Mouse (Mus musculus) CH12.LX (cell line): ENCODE data around the gene Wee1. TPM values are rescaled to one million over a fixed set of nuclear protein-coding genes. Genes with fewer than 3 reads are reported as not detected.

ENCODE experiments used
- DNase-seq: peaks from one replicate; pipeline ENCODE4 v3.0.0-alpha.2; 2013; ENCODE audit errors: extremely low read depth
- H3K27ac ChIP-seq: 2 replicates; pipeline ENCODE4 v1.5.1; 2012; ENCODE audit warnings: low read depth, mild to moderate bottlenecking, control low read depth, moderate library complexity; ENCODE audit not compliant: insufficient read depth
- H3K27me3 ChIP-seq: replicated peaks from 2 replicates; pipeline ENCODE3; 2012; ENCODE audit warnings: inconsistent platforms
- H3K36me3 ChIP-seq, 2 experiments: replicated peaks in 1 of 2; 2 replicates each; pipeline versions ENCODE3 to v1.6.1; 2012; ENCODE audit warnings: inconsistent platforms in 1 of 2, low read length in 1 of 2, mild to moderate bottlenecking in 1 of 2, mixed read lengths in 1 of 2, moderate library complexity in 1 of 2; ENCODE audit not compliant: control insufficient read depth in 1 of 2, insufficient read depth in 1 of 2
- H3K4me1 ChIP-seq, 2 experiments: 2 replicates each; pipeline ENCODE4 v1.6.1; 2012; ENCODE audit warnings: inconsistent platforms in 1 of 2, moderate library complexity in 1 of 2; ENCODE audit not compliant: insufficient read depth in 2 of 2, control insufficient read depth in 1 of 2
- H3K4me2 ChIP-seq: 2 replicates; pipeline ENCODE4 v1.6.1; 2012; ENCODE audit warnings: low read depth, mild to moderate bottlenecking, control low read depth; ENCODE audit not compliant: poor library complexity, insufficient read depth, severe bottlenecking
- H3K4me3 ChIP-seq, 3 experiments: fragments of 150-350 bp in 1 of 3; sonication (generic) in 1 of 3; replicated peaks in 1 of 3; 2 replicates each; pipeline versions ENCODE3 to v1.5.1; 2011 to 2012; ENCODE audit warnings: low read depth in 2 of 3, low read length in 2 of 3, mild to moderate bottlenecking in 2 of 3, moderate library complexity in 2 of 3, control low read depth in 1 of 3, improper control_type of control experiment in 1 of 3, inconsistent platforms in 1 of 3, mixed read lengths in 1 of 3; ENCODE audit not compliant: poor library complexity in 1 of 3
- H3K79me2 ChIP-seq: replicated peaks from 2 replicates; pipeline ENCODE4 v1.6.1; 2012; ENCODE audit warnings: mild to moderate bottlenecking, moderate library complexity; ENCODE audit not compliant: control insufficient read depth, poor library complexity, insufficient read depth, severe bottlenecking; ENCODE audit errors: extremely low read depth
- H3K9ac ChIP-seq: 2 replicates; pipeline ENCODE4 v1.6.1; 2012; ENCODE audit warnings: low read depth, mild to moderate bottlenecking, control low read depth, moderate library complexity; ENCODE audit not compliant: insufficient read depth
- H3K9me3 ChIP-seq: replicated peaks from 2 replicates; pipeline ENCODE3; 2012; ENCODE audit warnings: low read length, inconsistent platforms, mixed read lengths
- BHLHE40 ChIP-seq: IDR thresholded peaks from 2 replicates; pipeline ENCODE4 v1.6.1; 2011; ENCODE audit warnings: mild to moderate bottlenecking, low read depth, low read length, improper control_type of control experiment
- CHD1 ChIP-seq: IDR thresholded peaks from 2 replicates; pipeline ENCODE4 v1.6.1; 2012; ENCODE audit warnings: low read depth, low read length, improper control_type of control experiment, inconsistent platforms
- CTCF ChIP-seq, 2 experiments: IDR thresholded peaks in 1 of 2; conservative IDR thresholded peaks in 1 of 2; 2 replicates each; pipeline ENCODE4 v1.5.1; 2011 to 2012; ENCODE audit warnings: low read depth in 2 of 2, low read length in 2 of 2, improper control_type of control experiment in 1 of 2, inconsistent platforms in 1 of 2, mild to moderate bottlenecking in 1 of 2, moderate library complexity in 1 of 2
- E2F4 ChIP-seq: IDR thresholded peaks from 2 replicates; pipeline ENCODE4 v1.6.1; 2011; ENCODE audit warnings: low read depth, low read length, improper control_type of control experiment; ENCODE audit not compliant: insufficient replicate concordance
- ELF1 ChIP-seq: IDR thresholded peaks from 2 replicates; pipeline ENCODE4 v1.6.1; 2014; ENCODE audit warnings: low read depth, mild to moderate bottlenecking, inconsistent platforms, low read length, improper control_type of control experiment
- EP300 ChIP-seq: IDR thresholded peaks from 2 replicates; pipeline ENCODE4 v1.6.1; 2011; ENCODE audit warnings: low read length, improper control_type of control experiment
- ETS1 ChIP-seq: conservative IDR thresholded peaks from 2 replicates; pipeline ENCODE4 v1.6.1; 2012; ENCODE audit warnings: low read depth, mild to moderate bottlenecking, inconsistent platforms, low read length, improper control_type of control experiment, moderate library complexity
- GABPA ChIP-seq: IDR thresholded peaks from 2 replicates; pipeline ENCODE4 v1.6.1; 2012; ENCODE audit warnings: low read depth, low read length, improper control_type of control experiment, inconsistent platforms; ENCODE audit not compliant: insufficient replicate concordance
- HCFC1 ChIP-seq: IDR thresholded peaks from 2 replicates; pipeline ENCODE4 v1.6.1; 2012; ENCODE audit warnings: low read depth, mild to moderate bottlenecking, inconsistent platforms, low read length, improper control_type of control experiment
- JUN ChIP-seq: IDR thresholded peaks from 2 replicates; pipeline ENCODE4 v1.6.1; 2011; ENCODE audit warnings: low read depth, mild to moderate bottlenecking, low read length, improper control_type of control experiment, moderate library complexity; ENCODE audit not compliant: insufficient read depth
- JUND ChIP-seq: conservative IDR thresholded peaks from 2 replicates; pipeline ENCODE4 v1.6.1; 2011; ENCODE audit warnings: low read depth, low read length, improper control_type of control experiment
- KAT2A ChIP-seq: IDR thresholded peaks from 2 replicates; pipeline ENCODE4 v1.6.1; 2012; ENCODE audit warnings: low read length, improper control_type of control experiment, inconsistent platforms; ENCODE audit not compliant: insufficient replicate concordance
- MAX ChIP-seq: IDR thresholded peaks from 2 replicates; pipeline ENCODE4 v1.6.1; 2011; ENCODE audit warnings: low read length, improper control_type of control experiment
- MAZ ChIP-seq: IDR thresholded peaks from 2 replicates; pipeline ENCODE4 v1.6.1; 2012; ENCODE audit warnings: low read depth, mild to moderate bottlenecking, inconsistent platforms, low read length, improper control_type of control experiment, moderate library complexity
- MEF2A ChIP-seq: IDR thresholded peaks from 2 replicates; pipeline ENCODE4 v1.6.1; 2014; ENCODE audit warnings: low read depth, mild to moderate bottlenecking, inconsistent platforms, low read length, improper control_type of control experiment, borderline replicate concordance
- MXI1 ChIP-seq: IDR thresholded peaks from 2 replicates; pipeline ENCODE4 v1.6.1; 2011; ENCODE audit warnings: mild to moderate bottlenecking, low read depth, low read length, improper control_type of control experiment
- MYC ChIP-seq: IDR thresholded peaks from 2 replicates; pipeline ENCODE4 v1.6.1; 2011; ENCODE audit warnings: low read depth, mild to moderate bottlenecking, improper control_type of control experiment, low read length
- NELFE ChIP-seq: IDR thresholded peaks from 2 replicates; pipeline ENCODE4 v1.6.1; 2011; ENCODE audit warnings: low read depth, low read length, improper control_type of control experiment
- NRF1 ChIP-seq: IDR thresholded peaks from 2 replicates; pipeline ENCODE4 v1.6.1; 2014; ENCODE audit warnings: low read depth, mild to moderate bottlenecking, inconsistent platforms, low read length, improper control_type of control experiment, moderate library complexity
- PAX5 ChIP-seq: IDR thresholded peaks from 2 replicates; pipeline ENCODE4 v1.6.1; 2012; ENCODE audit warnings: low read length, inconsistent platforms, mixed read lengths
- POLR2A ChIP-seq: IDR thresholded peaks from 2 replicates; pipeline ENCODE4 v1.6.1; 2011; ENCODE audit warnings: low read depth, mild to moderate bottlenecking, improper control_type of control experiment, low read length
- POLR2AphosphoS2 ChIP-seq: IDR thresholded peaks from 2 replicates; pipeline ENCODE4 v1.6.1; 2011; ENCODE audit warnings: low read depth, low read length, improper control_type of control experiment
- RAD21 ChIP-seq: IDR thresholded peaks from 2 replicates; pipeline ENCODE4 v1.6.1; 2011; ENCODE audit warnings: low read depth, mild to moderate bottlenecking, low read length, improper control_type of control experiment, moderate library complexity
- RCOR1 ChIP-seq: conservative IDR thresholded peaks from 2 replicates; pipeline ENCODE4 v1.6.1; 2012; ENCODE audit warnings: low read depth, mild to moderate bottlenecking, inconsistent platforms, low read length, improper control_type of control experiment
- SIN3A ChIP-seq: IDR thresholded peaks from 2 replicates; pipeline ENCODE4 v1.6.1; 2012; ENCODE audit warnings: low read length, improper control_type of control experiment, inconsistent platforms
- SMC3 ChIP-seq: IDR thresholded peaks from 2 replicates; pipeline ENCODE4 v1.6.1; 2011; ENCODE audit warnings: low read depth, low read length, improper control_type of control experiment
- TBP ChIP-seq: conservative IDR thresholded peaks from 2 replicates; pipeline ENCODE4 v1.6.1; 2011; ENCODE audit warnings: low read depth, low read length, improper control_type of control experiment
- TCF12 ChIP-seq: IDR thresholded peaks from 2 replicates; pipeline ENCODE4 v1.6.1; 2014; ENCODE audit warnings: low read depth, mild to moderate bottlenecking, inconsistent platforms, low read length, improper control_type of control experiment
- UBTF ChIP-seq: IDR thresholded peaks from 2 replicates; pipeline ENCODE4 v1.6.1; 2012; ENCODE audit warnings: low read depth, mild to moderate bottlenecking, inconsistent platforms, low read length, improper control_type of control experiment, moderate library complexity
- USF1 ChIP-seq: IDR thresholded peaks from 2 replicates; pipeline ENCODE4 v1.6.1; 2014; ENCODE audit warnings: low read depth, mild to moderate bottlenecking, inconsistent platforms, low read length, improper control_type of control experiment
- USF2 ChIP-seq: conservative IDR thresholded peaks from 2 replicates; pipeline ENCODE4 v1.6.1; 2011; ENCODE audit warnings: low read depth, low read length, improper control_type of control experiment
- ZC3H11A ChIP-seq: IDR thresholded peaks from 2 replicates; pipeline ENCODE4 v1.6.1; 2012; ENCODE audit warnings: low read depth, mild to moderate bottlenecking, inconsistent platforms, low read length, improper control_type of control experiment
- ZKSCAN1 ChIP-seq: IDR thresholded peaks from 2 replicates; pipeline ENCODE4 v1.6.1; 2012; ENCODE audit warnings: low read depth, inconsistent platforms, low read length, improper control_type of control experiment, borderline replicate concordance
- ZMIZ1 ChIP-seq: IDR thresholded peaks from 2 replicates; pipeline ENCODE4 v1.6.1; 2012; ENCODE audit warnings: low read depth, mild to moderate bottlenecking, inconsistent platforms, low read length, improper control_type of control experiment
- ZNF384 ChIP-seq: IDR thresholded peaks from 2 replicates; pipeline ENCODE4 v1.6.1; 2012; ENCODE audit warnings: low read depth, low read length, improper control_type of control experiment, inconsistent platforms
- dilution Hi-C: fragments of 300-500 bp; cut with MboI; formaldehyde crosslinking; loops from 2 replicates; pipeline ENCODE4 v1.14.3; 2020; ENCODE audit warnings: low sequenced_read_pairs; ENCODE audit not compliant: extremely low pct_unique_long_range_greater_than_20kb, extremely low pct_ligation_motif_present
- in situ Hi-C: fragments of 300-500 bp; cut with MboI; formaldehyde crosslinking; loops from 3 replicates; pipeline ENCODE4 v1.14.3; 2019; ENCODE audit warnings: low sequenced_read_pairs, low pct_ligation_motif_present, low pct_unique_long_range_greater_than_20kb, mixed read lengths
- polyA plus RNA-seq: library from polyadenylated mRNA; unstranded; fragments of >175 nt; gene quantifications from 2 replicates; pipeline ENCODE4 v1.2.1, GENCODE M21; 2012; ENCODE audit warnings: low read depth; ENCODE audit not compliant: insufficient read length
- total RNA-seq, 2 experiments: library from RNA; depleted of rRNA; stranded (reverse); fragments of 300-350 nt in 1 of 2; fragments of >200 nt in 1 of 2; gene quantifications; 2 replicates each; pipeline ENCODE4 v1.2.3; 2012 to 2014

Wee1 gene
- total and polyA plus RNA-seq, 3 experiments: 10.1 to 30.3 (median 14.2) TPM

- TF ChIP-seq ZMIZ1 (peak; percentile 38; the same call in 1 of the 2 replicates), ZC3H11A (peak; percentile 93), UBTF (0 out of 2 replicates have a peak, but pooled peaks have one; percentile 59), RAD21 (peak; percentile 100), HCFC1 (0 out of 2 replicates have a peak, but pooled peaks have one; percentile 34), TBP (peak; percentile 92), MAX (no peak; the same call in 1 of the 2 replicates), ZNF384 (peak; percentile 7; the same call in 1 of the 2 replicates), MXI1 (no peak), MEF2A (peak; percentile 92)
- TF ChIP-seq, all 38 proteins: peak for 25
These were observed 42.9 kb downstream of the Wee1 start (continued) for GRCm38 (mm10) chr7:110164712-110165122.

GRCm38 (mm10) chr7:110166233-110166632 lies 44.4 kb downstream of the Wee1 start:
- Histone ChIP-seq H3K9me3 (peaks cover 3% of the 10 kb centered on the region), H3K9ac (no peak overlapping the region), H3K27ac (peak overlapping the region; percentile 97; the same call in 1 of the 2 replicates), H3K4me3 (no peak overlapping the region), H3K36me3 (no peaks in the 10 kb centered on the region), H3K27me3 (no peaks in the 10 kb centered on the region), H3K79me2 (no peaks in the 10 kb centered on the region), H3K4me2 (no peak overlapping the region), H3K4me1 (peaks cover 6 to 39% of the 10 kb centered on the region in 2 experiments)
- dilution Hi-C loops: no loop called here
- in situ Hi-C loops: loop anchor here (10.0 to 25.0 kb wide), 2 partner anchors 99 to 271 kb away; no protein-coding TSS in a partner anchor
- DNase-seq: peak; percentile 100
- TF ChIP-seq ZMIZ1: no peak
- TF ChIP-seq TCF12: peak; percentile 99
- TF ChIP-seq JUN: peak; percentile 87
- TF ChIP-seq POLR2AphosphoS2: 0 out of 2 replicates have a peak, but pooled peaks have one; percentile 28
- TF ChIP-seq MEF2A: peak; percentile 99
- TF ChIP-seq PAX5: no peak
- TF ChIP-seq EP300: peak; percentile 98
- TF ChIP-seq E2F4: no peak; the same call in 1 of the 2 replicates
- no peak for TF ChIP-seq GABPA
- TF ChIP-seq CHD1: no peak
- TF ChIP-seq SMC3: peak; percentile 44
- 0 out of 2 replicates have a peak, but pooled peaks have one; percentile 69 for TF ChIP-seq KAT2A
- 0 out of 2 replicates have a peak, but pooled peaks have one; percentile 55 for TF ChIP-seq RCOR1
- peak; percentile 42; the same call in 1 of the 2 replicates for TF ChIP-seq HCFC1
- TF ChIP-seq ZNF384: no peak
- peak; percentile 99 for TF ChIP-seq MAZ
- TF ChIP-seq BHLHE40: peak; percentile 97
- TF ChIP-seq SIN3A: peak; percentile 70
- TF ChIP-seq ZC3H11A: no peak
- peak; percentile 61 for TF ChIP-seq POLR2A
- peak; percentile 43; the same call in 1 of the 2 replicates for TF ChIP-seq MXI1
- TF ChIP-seq MAX: 0 out of 2 replicates have a peak, but pooled peaks have one; percentile 58
- 0 out of 2 replicates have a peak, but pooled peaks have one; percentile 33 for TF ChIP-seq NELFE
- TF ChIP-seq NRF1: no peak
- peak; percentile 36; the same call in 1 of the 2 replicates for TF ChIP-seq ELF1
- TF ChIP-seq JUND: peak; percentile 78
- no peak for TF ChIP-seq USF1
- TF ChIP-seq ZKSCAN1: no peak
- TF ChIP-seq CTCF (conservative IDR thresholded peaks at IDR 0.05 in 1 of 2, IDR thresholded peaks at IDR 0.05 in 1 of 2; ENCODE audit: low read depth in 2 of 2, low read length in 2 of 2): no peak
- TF ChIP-seq USF2: no peak
- no peak for TF ChIP-seq UBTF
- no peak; the same call in none of the 2 replicates for TF ChIP-seq RAD21
- TF ChIP-seq MYC: peak; percentile 90
- peak; percentile 96 for TF ChIP-seq ETS1
